Mouse (Mus musculus): ENCODE measurements at regions not wholly inside any gene's neighbourhood (a gene's known extent, or its start where the extent isn't known, plus 50 kb on each side); places are given as distances from the start of the nearest gene placed in this dataset.

DNA sequence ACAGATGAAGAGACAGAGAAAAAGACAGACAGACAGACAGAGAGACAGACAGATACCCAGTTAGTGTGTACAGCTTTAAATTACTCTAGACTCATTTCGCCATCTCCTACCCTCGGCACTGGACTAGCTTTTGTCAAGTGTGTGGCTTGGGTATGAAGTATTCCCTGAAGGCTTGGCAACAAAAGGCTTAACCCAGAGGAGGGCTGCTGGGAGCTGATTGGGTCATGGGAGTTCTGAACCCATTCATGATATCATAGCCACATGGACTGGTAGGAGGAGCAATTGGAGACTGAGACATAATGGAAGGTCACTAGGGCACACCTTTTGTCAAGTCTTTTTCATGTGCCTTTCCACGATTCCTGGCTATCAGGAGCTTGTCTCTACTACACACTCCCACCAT is 223.7 kb upstream of the Vstm2b start:
- 75% methylated on average over 3 of the region's 3 CpGs for WGBS

GRCm38 (mm10) chr7:40677601-40678000 is 220.5 kb upstream of the Vstm2b start:
- H3K4me1 ChIP-seq (ENCODE audit: control insufficient read depth, insufficient read depth, insufficient read length, low read length) = no peaks in the 10 kb centered on the region
- WGBS = 31% methylated on average over 2 of the region's 2 CpGs
- H3K4me3 ChIP-seq (ENCODE audit: low read depth, low read length) = no peak overlapping the region
- no peaks in the 10 kb centered on the region for H3K27me3 ChIP-seq (ENCODE audit: control insufficient read depth, insufficient read depth, low read length)
- TF ChIP-seq POLR2A (IDR thresholded peaks at IDR 0.05; ENCODE audit: low read depth, low read length) = no peak
- TF ChIP-seq CTCF (IDR thresholded peaks at IDR 0.05; ENCODE audit: extremely low read depth, insufficient read length, insufficient replicate concordance, low read depth, low read length) = no peak
- no peak overlapping the region for H3K27ac ChIP-seq (ENCODE audit: insufficient read depth, low read depth, low read length)
- no peaks in the 10 kb centered on the region for H3K36me3 ChIP-seq (ENCODE audit: control insufficient read depth, insufficient read depth, low read length)

More for the DNA sequence above, 223.7 kb upstream of the Vstm2b start:
- no peak overlapping the region for H3K4me3 ChIP-seq (ENCODE audit: low read depth, low read length)
- no peak overlapping the region for H3K27ac ChIP-seq (ENCODE audit: insufficient read depth, low read depth, low read length)
- TF ChIP-seq CTCF (IDR thresholded peaks at IDR 0.05; ENCODE audit: extremely low read depth, insufficient read length, insufficient replicate concordance, low read depth, low read length) = no peak
- no peak for TF ChIP-seq POLR2A (IDR thresholded peaks at IDR 0.05; ENCODE audit: low read depth, low read length)
- no peaks in the 10 kb centered on the region for H3K4me1 ChIP-seq (ENCODE audit: control insufficient read depth, insufficient read depth, insufficient read length, low read length)
- no peaks in the 10 kb centered on the region for H3K27me3 ChIP-seq (ENCODE audit: control insufficient read depth, insufficient read depth, low read length)
- H3K36me3 ChIP-seq (ENCODE audit: control insufficient read depth, insufficient read depth, low read length) = no peaks in the 10 kb centered on the region

DNA sequence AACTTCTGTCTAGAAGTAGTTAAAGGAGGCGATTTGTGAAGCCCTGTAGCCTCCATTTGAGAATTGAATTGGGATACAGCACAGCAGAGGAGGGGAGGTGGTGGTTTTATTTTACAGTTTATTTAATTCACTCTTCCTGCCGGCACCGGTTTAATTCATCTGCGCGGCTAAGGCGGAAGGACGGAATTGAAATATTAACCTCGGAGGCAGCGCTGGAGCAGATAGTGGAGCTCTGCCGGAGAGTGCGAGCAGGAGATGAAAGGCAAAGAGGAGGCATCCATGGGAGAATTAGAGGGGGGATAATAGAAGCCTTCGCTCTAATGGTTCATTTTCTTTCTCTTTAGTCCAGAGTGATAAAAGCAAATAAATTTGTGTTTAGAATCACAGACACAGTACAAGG is 217.6 kb upstream of the Vstm2b start:
- H3K4me1 ChIP-seq (ENCODE audit: control insufficient read depth, insufficient read depth, insufficient read length, low read length) = no peaks in the 10 kb centered on the region
- no peaks in the 10 kb centered on the region for H3K27me3 ChIP-seq (ENCODE audit: control insufficient read depth, insufficient read depth, low read length)
- TF ChIP-seq CTCF (IDR thresholded peaks at IDR 0.05; ENCODE audit: extremely low read depth, insufficient read length, insufficient replicate concordance, low read depth, low read length) = no peak
- TF ChIP-seq POLR2A (IDR thresholded peaks at IDR 0.05; ENCODE audit: low read depth, low read length) = no peak
- no peak overlapping the region for H3K4me3 ChIP-seq (ENCODE audit: low read depth, low read length)
- WGBS = 69% methylated on average over 12 of the region's 12 CpGs
- H3K27ac ChIP-seq (ENCODE audit: insufficient read depth, low read depth, low read length) = no peak overlapping the region
- H3K36me3 ChIP-seq (ENCODE audit: control insufficient read depth, insufficient read depth, low read length) = no peaks in the 10 kb centered on the region

- Histone ChIP-seq H3K4me3 (ENCODE audit: low read depth, low read length) (no peak overlapping the region), H3K4me1 (ENCODE audit: control insufficient read depth, insufficient read depth, insufficient read length, low read length) (no peaks in the 10 kb centered on the region), H3K27ac (ENCODE audit: insufficient read depth, low read depth, low read length) (no peak overlapping the region), H3K27me3 (ENCODE audit: control insufficient read depth, insufficient read depth, low read length) (no peaks in the 10 kb centered on the region), H3K36me3 (ENCODE audit: control insufficient read depth, insufficient read depth, low read length) (no peaks in the 10 kb centered on the region)
- WGBS = 48% methylated on average over 6 of the region's 6 CpGs
- TF ChIP-seq POLR2A (IDR thresholded peaks at IDR 0.05; ENCODE audit: low read depth, low read length) (no peak), CTCF (IDR thresholded peaks at IDR 0.05; ENCODE audit: extremely low read depth, insufficient read length, insufficient replicate concordance, low read depth, low read length) (no peak)
These were observed 217.1 kb upstream of the Vstm2b start for GRCm38 (mm10) chr7:40680993-40681392.

GRCm38 (mm10) chr7:40683176-40683575 is 215.0 kb upstream of the Vstm2b start:
- WGBS = 41% methylated on average over 1 of the region's 1 CpGs
- Histone ChIP-seq H3K4me3 (ENCODE audit: low read depth, low read length) (no peak overlapping the region), H3K27me3 (ENCODE audit: control insufficient read depth, insufficient read depth, low read length) (no peaks in the 10 kb centered on the region), H3K27ac (ENCODE audit: insufficient read depth, low read depth, low read length) (no peak overlapping the region), H3K36me3 (ENCODE audit: control insufficient read depth, insufficient read depth, low read length) (no peaks in the 10 kb centered on the region), H3K4me1 (ENCODE audit: control insufficient read depth, insufficient read depth, insufficient read length, low read length) (no peaks in the 10 kb centered on the region)
- TF ChIP-seq POLR2A (IDR thresholded peaks at IDR 0.05; ENCODE audit: low read depth, low read length) (no peak), CTCF (IDR thresholded peaks at IDR 0.05; ENCODE audit: extremely low read depth, insufficient read length, insufficient replicate concordance, low read depth, low read length) (no peak)

DNA sequence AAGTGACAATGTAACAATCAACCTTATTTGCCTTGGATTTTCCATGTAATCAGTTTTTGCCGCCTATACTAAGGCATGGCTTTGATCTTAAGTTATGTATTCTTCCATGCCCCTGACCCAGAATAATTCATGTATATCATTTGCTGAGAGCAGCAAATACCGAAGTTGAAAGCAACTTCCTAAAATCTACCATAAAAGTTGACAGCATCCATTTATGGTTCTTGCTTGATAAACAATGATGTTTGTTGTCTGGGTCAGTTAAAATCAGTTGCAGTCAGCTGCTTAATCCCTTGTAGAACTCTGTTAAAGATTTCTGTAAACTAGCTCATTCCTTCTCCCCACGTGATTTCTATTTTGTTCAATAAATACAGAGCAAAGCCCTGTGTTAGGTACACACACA is 214.5 kb upstream of the Vstm2b start:
- no peak for TF ChIP-seq CTCF (IDR thresholded peaks at IDR 0.05; ENCODE audit: extremely low read depth, insufficient read length, insufficient replicate concordance, low read depth, low read length)
- Histone ChIP-seq H3K4me1 (ENCODE audit: control insufficient read depth, insufficient read depth, insufficient read length, low read length) (no peaks in the 10 kb centered on the region), H3K27me3 (ENCODE audit: control insufficient read depth, insufficient read depth, low read length) (no peaks in the 10 kb centered on the region), H3K36me3 (ENCODE audit: control insufficient read depth, insufficient read depth, low read length) (no peaks in the 10 kb centered on the region), H3K4me3 (ENCODE audit: low read depth, low read length) (no peak overlapping the region), H3K27ac (ENCODE audit: insufficient read depth, low read depth, low read length) (no peak overlapping the region)
- 26% methylated on average over 3 of the region's 3 CpGs for WGBS

- no peak overlapping the region for H3K4me3 ChIP-seq (ENCODE audit: low read depth, low read length)
- no peak overlapping the region for H3K27ac ChIP-seq (ENCODE audit: insufficient read depth, low read depth, low read length)
- no peaks in the 10 kb centered on the region for H3K36me3 ChIP-seq (ENCODE audit: control insufficient read depth, insufficient read depth, low read length)
- TF ChIP-seq POLR2A (IDR thresholded peaks at IDR 0.05; ENCODE audit: low read depth, low read length) = no peak
- TF ChIP-seq CTCF (IDR thresholded peaks at IDR 0.05; ENCODE audit: extremely low read depth, insufficient read length, insufficient replicate concordance, low read depth, low read length) = no peak
- H3K27me3 ChIP-seq (ENCODE audit: control insufficient read depth, insufficient read depth, low read length) = no peaks in the 10 kb centered on the region
- H3K4me1 ChIP-seq (ENCODE audit: control insufficient read depth, insufficient read depth, insufficient read length, low read length) = no peaks in the 10 kb centered on the region
- WGBS = 85% methylated on average over 3 of the region's 3 CpGs
These were observed 211.1 kb upstream of the Vstm2b start for GRCm38 (mm10) chr7:40687005-40687404.

DNA sequence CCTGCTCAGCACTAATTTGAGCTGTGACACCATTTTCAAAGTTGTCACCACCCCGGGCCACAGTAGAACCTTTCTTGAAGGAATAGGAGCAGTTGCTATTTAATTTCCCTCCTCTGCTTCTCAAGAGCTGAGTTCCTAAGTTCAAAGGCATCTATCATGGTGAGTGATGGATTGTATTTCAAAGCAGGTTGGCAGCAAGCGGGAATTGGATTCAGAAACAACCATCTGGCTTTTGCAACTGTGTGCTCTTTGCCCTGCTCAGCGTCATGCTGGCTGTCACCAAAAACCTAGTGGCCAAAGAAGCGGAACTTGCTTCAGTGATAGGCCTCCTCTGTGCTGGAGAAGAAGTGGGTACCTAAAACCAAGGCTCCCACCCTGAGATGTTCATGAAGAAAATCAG is 209.6 kb upstream of the Vstm2b start:
- H3K27me3 ChIP-seq (ENCODE audit: control insufficient read depth, insufficient read depth, low read length) = no peaks in the 10 kb centered on the region
- no peak overlapping the region for H3K4me3 ChIP-seq (ENCODE audit: low read depth, low read length)
- TF ChIP-seq CTCF (IDR thresholded peaks at IDR 0.05; ENCODE audit: extremely low read depth, insufficient read length, insufficient replicate concordance, low read depth, low read length) = no peak
- H3K27ac ChIP-seq (ENCODE audit: insufficient read depth, low read depth, low read length) = no peak overlapping the region
- H3K4me1 ChIP-seq (ENCODE audit: control insufficient read depth, insufficient read depth, insufficient read length, low read length) = no peaks in the 10 kb centered on the region
- 72% methylated on average over 4 of the region's 4 CpGs for WGBS
- no peaks in the 10 kb centered on the region for H3K36me3 ChIP-seq (ENCODE audit: control insufficient read depth, insufficient read depth, low read length)

All from small intestine, adult 2 months (tissue).